Mouse (Mus musculus) bone marrow macrophage, adult 2 months (primary cell): ENCODE measurements around the gene Nav1. TPM values are rescaled to one million over a fixed set of nuclear protein-coding genes. Genes with fewer than 3 reads are reported as not detected.
"Not testable (repeated sequence)": the region's sequence is repeated elsewhere in the genome, so short reads cannot be mapped to it uniquely, and the experiment has no call there.

Experiments
- H3K27ac ChIP-seq: 2 replicates; pipeline ENCODE4 v1.5.1; 2012; ENCODE audit warnings: low read depth, low read length; ENCODE audit not compliant: insufficient read depth
- H3K4me1 ChIP-seq: 2 replicates; pipeline ENCODE4 v1.6.1; 2012; ENCODE audit warnings: low read length; ENCODE audit not compliant: control insufficient read depth, insufficient read depth
- H3K4me3 ChIP-seq: 2 replicates; pipeline ENCODE4 v1.5.1; 2012; ENCODE audit warnings: mild to moderate bottlenecking, low read length, moderate library complexity; ENCODE audit not compliant: insufficient read depth
- CTCF ChIP-seq: IDR thresholded peaks from 2 replicates; pipeline ENCODE4 v1.5.1; 2012; ENCODE audit warnings: low read depth, mild to moderate bottlenecking, low read length, moderate library complexity
- POLR2A ChIP-seq: IDR thresholded peaks from 2 replicates; pipeline ENCODE4 v1.6.1; 2012; ENCODE audit warnings: mild to moderate bottlenecking, low read depth, low read length, borderline replicate concordance
- polyA plus RNA-seq: library from polyadenylated mRNA; stranded (reverse); fragments of >200 nt; gene quantifications from 2 replicates; pipeline ENCODE4 v1.2.4, GENCODE M21; 2012; ENCODE audit not compliant: missing spikeins, insufficient read depth, insufficient read length

Gene Nav1
- polyA plus RNA-seq, 1 experiment, result 81.3 TPM

- Histone ChIP-seq H3K4me3 (no peak overlapping the region), H3K27ac (no peak overlapping the region), H3K4me1 (peaks cover 9% of the 10 kb centered on the region)
- no peak for TF ChIP-seq CTCF
- no peak for TF ChIP-seq POLR2A
Measured at GRCm38 (mm10) chr1:135498455-135499358, 108.4 kb downstream of the Nav1 start.

DNA sequence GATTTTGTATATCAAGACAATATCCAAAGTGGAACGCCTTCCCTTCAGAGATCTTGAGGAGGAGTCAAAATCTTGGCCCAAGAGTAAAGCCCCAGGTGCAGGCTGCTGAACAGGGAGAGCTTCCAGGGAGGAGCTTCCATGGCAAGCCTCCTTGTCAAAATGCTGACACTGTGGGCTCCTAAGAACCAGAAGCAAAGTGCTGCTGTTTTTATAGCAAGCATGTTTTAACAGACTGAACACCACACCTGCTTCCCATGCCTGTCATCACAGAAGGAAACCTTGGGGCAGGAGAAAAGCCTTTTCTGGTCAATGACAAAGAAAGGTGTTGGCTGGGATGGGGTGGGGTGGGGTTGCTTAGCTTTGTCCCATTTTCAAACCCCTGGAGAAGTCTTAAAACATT is 112.0 kb downstream of the Nav1 start:
- H3K27ac ChIP-seq, result no peak overlapping the region
- peaks cover 5% of the 10 kb centered on the region for H3K4me1 ChIP-seq
- TF ChIP-seq POLR2A (no peak), CTCF (no peak)
- H3K4me3 ChIP-seq, result no peak overlapping the region

DNA sequence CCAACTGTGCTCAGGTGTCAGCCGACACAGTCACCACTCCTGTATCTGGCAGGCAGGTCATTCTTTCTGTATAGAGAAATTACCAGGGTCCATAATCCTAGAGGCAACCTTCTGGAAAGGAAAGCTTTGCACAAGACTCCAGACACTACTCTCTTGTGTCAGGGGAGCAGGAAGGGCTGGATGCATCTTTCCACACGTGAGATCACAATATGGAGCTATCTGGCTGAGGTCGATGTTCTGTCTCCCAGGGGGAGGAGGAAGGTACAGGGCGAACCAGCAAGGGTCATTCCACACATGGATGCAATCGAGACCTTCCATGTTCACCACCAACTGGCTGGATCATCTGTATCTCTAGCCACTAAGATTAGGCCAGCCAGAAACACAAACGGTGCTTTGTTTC is 113.2 kb downstream of the Nav1 start:
- TF ChIP-seq POLR2A, result no peak
- no peak for TF ChIP-seq CTCF
- Histone ChIP-seq H3K4me1 (peaks cover 5% of the 10 kb centered on the region), H3K27ac (no peak overlapping the region), H3K4me3 (no peak overlapping the region)

DNA sequence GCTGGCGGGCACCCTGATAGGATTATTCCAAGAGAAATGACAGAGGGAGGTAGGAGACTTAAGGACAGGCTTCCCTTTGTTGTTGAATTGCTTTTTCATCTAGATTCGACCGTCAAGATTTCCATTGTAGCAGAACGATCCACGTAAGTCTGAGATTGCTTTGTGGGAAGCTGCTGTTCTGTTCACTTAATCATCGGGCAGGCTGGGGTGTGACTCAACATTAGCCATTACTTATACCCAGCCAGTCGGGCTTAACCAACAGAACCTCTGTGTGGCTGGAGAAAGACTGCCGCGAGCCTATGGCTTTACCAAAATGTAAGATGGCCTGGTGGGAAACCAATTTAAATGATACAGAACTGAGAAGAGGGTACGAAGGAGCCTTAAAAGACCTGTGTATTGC is 114.7 kb downstream of the Nav1 start:
- Histone ChIP-seq H3K4me1 (peaks cover 2% of the 10 kb centered on the region), H3K27ac (no peak overlapping the region), H3K4me3 (no peak overlapping the region)
- TF ChIP-seq CTCF, result no peak
- TF ChIP-seq POLR2A, result no peak

- TF ChIP-seq CTCF (no peak), POLR2A (no peak)
- Histone ChIP-seq H3K4me3 (no peak overlapping the region), H3K27ac (no peak overlapping the region), H3K4me1 (peaks cover 2% of the 10 kb centered on the region)
Measured at GRCm38 (mm10) chr1:135490931-135491666, 116.0 kb downstream of the Nav1 start.

DNA sequence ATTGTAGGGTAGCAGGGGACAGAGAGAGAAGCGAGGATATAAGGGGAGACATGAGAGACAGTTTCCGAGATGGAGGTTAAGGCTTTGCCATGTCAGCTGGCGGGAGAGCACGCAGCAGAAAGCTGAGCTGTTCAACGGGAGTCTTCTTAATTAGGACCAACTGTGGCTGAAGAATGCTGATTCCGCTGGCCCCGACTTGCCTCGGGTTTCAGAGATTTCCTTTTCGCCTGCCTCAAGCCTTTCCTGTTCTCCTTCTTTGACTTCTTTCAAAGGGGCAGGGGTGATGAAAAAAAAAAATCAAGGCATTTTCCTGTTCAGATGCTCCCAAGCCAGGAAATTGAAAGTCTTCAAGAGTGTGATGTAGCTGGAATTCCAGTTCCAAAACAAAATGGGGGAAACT is 118.2 kb downstream of the Nav1 start:
- Histone ChIP-seq H3K4me3 (no peak overlapping the region), H3K27ac (no peak overlapping the region), H3K4me1 (peaks cover 2% of the 10 kb centered on the region)
- TF ChIP-seq POLR2A, result no peak
- TF ChIP-seq CTCF, result no peak

DNA sequence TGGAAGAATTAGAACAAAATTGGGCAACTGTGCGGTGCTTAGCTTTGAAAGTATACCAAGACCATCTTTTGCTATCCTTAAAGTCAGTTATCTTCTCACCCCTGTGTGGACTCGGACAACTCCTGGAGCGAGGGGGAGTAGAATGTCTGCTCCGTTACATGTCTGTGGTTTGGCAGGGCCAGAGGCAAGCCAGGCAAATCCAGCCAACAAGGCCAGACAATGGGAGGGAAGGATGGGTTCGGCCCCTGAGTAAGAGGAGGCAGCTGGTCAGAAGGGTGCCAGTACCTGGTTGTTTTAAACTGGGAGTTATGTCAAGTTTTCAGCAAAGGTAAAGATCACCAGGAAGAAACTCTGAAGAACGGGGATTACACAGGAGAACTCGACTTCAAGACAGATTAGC is 121.9 kb downstream of the Nav1 start:
- no peak for TF ChIP-seq POLR2A
- no peak for TF ChIP-seq CTCF
- Histone ChIP-seq H3K27ac (no peak overlapping the region), H3K4me1 (no peaks in the 10 kb centered on the region), H3K4me3 (no peak overlapping the region)

- not testable (repeated sequence) for H3K4me3 ChIP-seq, H3K27ac ChIP-seq, H3K4me1 ChIP-seq
Measured at GRCm38 (mm10) chr1:135484503-135485051, 122.5 kb downstream of the Nav1 start.

DNA sequence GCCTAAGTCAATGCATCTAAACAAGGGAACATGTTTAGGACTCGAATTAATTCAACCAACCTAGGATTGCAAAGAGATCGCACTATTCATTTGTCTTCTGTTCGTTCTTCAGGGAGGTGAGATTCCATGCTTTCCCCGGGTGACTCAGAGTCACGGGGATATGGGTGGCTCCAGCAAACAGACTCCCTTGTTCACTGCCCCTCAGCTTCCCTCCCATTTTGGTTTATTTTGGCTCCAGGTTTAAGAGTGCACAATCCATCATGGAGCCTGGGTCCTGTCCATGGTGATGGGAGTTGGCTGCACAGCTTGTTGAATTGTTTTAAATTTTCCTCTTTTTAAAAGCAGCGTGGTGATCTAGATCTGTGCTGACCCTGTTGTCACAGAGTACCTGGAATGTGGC is 123.1 kb downstream of the Nav1 start:
- Histone ChIP-seq H3K4me3 (no peak overlapping the region), H3K4me1 (no peaks in the 10 kb centered on the region), H3K27ac (no peak overlapping the region)
- TF ChIP-seq CTCF, result no peak
- TF ChIP-seq POLR2A, result no peak

DNA sequence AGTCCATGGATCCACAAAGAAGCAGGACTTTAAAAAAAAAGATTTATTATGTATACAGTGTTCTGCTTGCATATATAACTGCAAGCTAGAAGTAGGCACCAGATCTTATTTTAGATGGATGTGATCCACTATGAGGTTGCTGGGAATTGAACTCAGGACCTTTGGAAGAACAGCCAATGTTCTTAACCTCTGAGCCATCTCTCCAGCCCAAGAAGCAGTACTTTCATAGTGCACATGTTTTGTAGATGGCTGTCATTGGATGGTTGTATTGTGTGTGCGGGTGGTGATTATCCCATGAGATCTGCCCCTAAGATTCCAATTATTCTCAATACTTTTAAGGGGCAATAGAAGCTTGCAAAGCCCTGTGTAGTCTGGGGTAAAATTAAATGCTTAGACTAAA is 124.4 kb downstream of the Nav1 start:
- TF ChIP-seq CTCF (no peak), POLR2A (no peak)
- Histone ChIP-seq H3K4me3 (no peak overlapping the region), H3K4me1 (no peaks in the 10 kb centered on the region), H3K27ac (no peak overlapping the region)
